ENCODE assay signal across 7 mouse cellular contexts in genomic region chr3:104434246-104434696, GRCm38 (mm10).
DNase-seq lines count a peak whose midpoint lies in the region; ATAC-seq lines count a peak whose summit lies in the region.

No protein-coding gene starts in this region.

- ATAC-seq in heart, embryonic 13.5 days (ENCODE audit: extremely low read depth, insufficient number of reproducible peaks, low FRiP score, low TSS enrichment) = no peak
- ATAC-seq in cerebellum, adult (ENCODE audit: insufficient number of reproducible peaks, low FRiP score, low TSS enrichment) = no peak

- no peaks in the 10 kb centered on the region for H3K9me3 ChIP-seq in heart, embryonic 13.5 days

- H3K4me3 ChIP-seq in heart, embryonic 13.5 days = peak overlapping the region; percentile 42

- 10% methylated on average over 9 of the region's 9 CpGs for WGBS in heart, embryonic 13.5 days

- peak overlapping the region; percentile 63 for H3K4me2 ChIP-seq in heart, embryonic 13.5 days

- no peaks in the 10 kb centered on the region for H3K27me3 ChIP-seq in heart, embryonic 13.5 days (replicated peaks)

- peaks cover 38% of the 10 kb centered on the region for H3K4me1 ChIP-seq in heart, embryonic 13.5 days

- peak overlapping the region; percentile 59 for H3K9ac ChIP-seq in heart, embryonic 13.5 days

- no peak overlapping the region for H3K27ac ChIP-seq in heart, embryonic 13.5 days (replicated peaks)

- DNase-seq in A20 (ENCODE audit: low read depth, low spot score) = peak; percentile 34
- DNase-seq in R1 (ENCODE audit: low read depth, low spot score) = peak; percentile 81
- DNase-seq in liver = peak; percentile 35
- DNase-seq in naive thymus-derived CD4-positive, alpha-beta T cell, adult 2 months (ENCODE audit: low read depth) = peak; percentile 16
- no peak for DNase-seq in cerebellum, adult 9-11 months

- H3K36me3 ChIP-seq in heart, embryonic 13.5 days = no peaks in the 10 kb centered on the region
